Mouse (Mus musculus) adrenal gland, adult (tissue): Measurements from ENCODE around the gene Gm21812.
"Not testable (repeated sequence)": the region's sequence is repeated elsewhere in the genome, so short reads cannot be mapped to it uniquely, and the experiment has no call there.

Experiments
- DNase-seq, 2 experiments: peaks; one replicate each; pipeline ENCODE4 v3.0.0; 2022 to 2023; ENCODE audit warnings: low spot score in 1 of 2; ENCODE audit not compliant: inconsistent age in 2 of 2

Gene Gm21812

GRCm38 (mm10) chrY:9347084-9347483, at the start of gene Gm21812:
TSS of gene Gm21812 (minus strand) at chrY:9347184.
- DNase-seq = not testable (repeated sequence)
